Mouse (Mus musculus) lung, postnatal 10 days (tissue): ENCODE data around the gene March9.
"Not testable (repeated sequence)": the region's sequence is repeated elsewhere in the genome, so short reads cannot be mapped to it uniquely, and the experiment has no call there.

Source experiments
- DNase-seq: peaks from one replicate; pipeline ENCODE4 v3.0.0; 2021

Gene March9

GRCm38 (mm10) chr10:127079665-127080391 lies 19.8 kb upstream of the March9 start:
- peak; percentile 37 for DNase-seq

- DNase-seq = no peak
These were observed 18.9 kb upstream of the March9 start for GRCm38 (mm10) chr10:127078677-127079575.

- no peak for DNase-seq
These were observed 18.2 kb upstream of the March9 start for GRCm38 (mm10) chr10:127078001-127078676.

GRCm38 (mm10) chr10:127077515-127077914 lies 17.5 kb upstream of the March9 start:
- DNase-seq = no peak

GRCm38 (mm10) chr10:127076082-127076481 lies 16.1 kb upstream of the March9 start:
- DNase-seq = no peak

- no peak for DNase-seq
These were observed 15.7 kb upstream of the March9 start for GRCm38 (mm10) chr10:127075651-127076050.

- peak; percentile 29 for DNase-seq
These were observed 15.1 kb upstream of the March9 start, which contains the start of gene Agap2 for GRCm38 (mm10) chr10:127075080-127075479. Gene Agap2, plus strand, starts transcription at chr10:127075284.

GRCm38 (mm10) chr10:127073981-127074380 lies 14.0 kb upstream of the March9 start:
- DNase-seq = no peak

- not testable (repeated sequence) for DNase-seq
These were observed 13.0 kb upstream of the March9 start for GRCm38 (mm10) chr10:127072969-127073368.

- not testable (repeated sequence) for DNase-seq
These were observed 12.3 kb upstream of the March9 start for GRCm38 (mm10) chr10:127072270-127072669.

GRCm38 (mm10) chr10:127071203-127071602 lies 11.2 kb upstream of the March9 start:
- DNase-seq = no peak

GRCm38 (mm10) chr10:127070190-127071121 lies 10.5 kb upstream of the March9 start, which contains the start of gene Tspan31:
Gene Tspan31, minus strand, starts transcription at chr10:127070264.
- DNase-seq = peak; percentile 96

GRCm38 (mm10) chr10:127069281-127070189 lies 9.6 kb upstream of the March9 start:
- no peak for DNase-seq

- no peak for DNase-seq
These were observed 8.5 kb upstream of the March9 start for GRCm38 (mm10) chr10:127068360-127069038.

GRCm38 (mm10) chr10:127066519-127067018 lies 6.6 kb upstream of the March9 start:
- DNase-seq = no peak

- no peak for DNase-seq
These were observed 6.0 kb upstream of the March9 start for GRCm38 (mm10) chr10:127065981-127066380.

GRCm38 (mm10) chr10:127063913-127064870 lies 4.2 kb upstream of the March9 start:
- DNase-seq = no peak

GRCm38 (mm10) chr10:127063239-127063872 lies 3.4 kb upstream of the March9 start, which contains the start of gene Cdk4:
Gene Cdk4, plus strand, starts transcription at chr10:127063534.
- peak; percentile 98 for DNase-seq
